Mouse (Mus musculus) olfactory bulb, adult 2 months (tissue): ENCODE results near the gene Smg6.

Experiments
- CTCF ChIP-seq: fragments of 200-500 bp; IDR thresholded peaks from 2 replicates; pipeline ENCODE4 v1.5.1; 2012; ENCODE audit warnings: low read depth, mild to moderate bottlenecking, low read length, moderate library complexity; ENCODE audit not compliant: insufficient read depth
- POLR2A ChIP-seq: fragments of 200-500 bp; IDR thresholded peaks from 2 replicates; pipeline ENCODE4 v1.6.1; 2012; ENCODE audit warnings: mild to moderate bottlenecking, low read depth, low read length, moderate library complexity; ENCODE audit not compliant: insufficient read depth

GRCm38 (mm10) chr11:75165441-75166192 lies 240.0 kb downstream of the Smg6 start:
- peak; percentile 75 for TF ChIP-seq CTCF
- TF ChIP-seq POLR2A: no peak
